Mouse (Mus musculus): ENCODE results near the gene Dgki. TPM values are rescaled to one million over a fixed set of nuclear protein-coding genes. Genes with fewer than 3 reads are reported as not detected.

Dgki gene
- total and polyA plus RNA-seq, 3 experiments: not detected

- no peak overlapping the region for H3K4me3 ChIP-seq (ENCODE audit: control insufficient read depth in 1 of 2, insufficient read depth in 1 of 2, low read depth in 2 of 2, low read length in 2 of 2)
- no peaks in the 10 kb centered on the region for H3K36me3 ChIP-seq (ENCODE audit: control insufficient read depth in 1 of 2, insufficient read depth in 2 of 2, low read length in 2 of 2)
- DNase-seq (ENCODE audit: low read depth, low spot score): no peak
- H3K9ac ChIP-seq (ENCODE audit: control insufficient read depth, low read depth, low read length, poor library complexity, severe bottlenecking): no peak overlapping the region
- no peak overlapping the region for H3K27ac ChIP-seq (ENCODE audit: control insufficient read depth, low read depth, low read length)
- no peaks in the 10 kb centered on the region for H3K4me1 ChIP-seq (ENCODE audit: control insufficient read depth in 1 of 2, insufficient read depth in 2 of 2, low read length in 2 of 2)
- no peaks in the 10 kb centered on the region for H3K9me3 ChIP-seq (replicated peaks; ENCODE audit: insufficient read depth, low read length)
- no peak for TF ChIP-seq HCFC1 (IDR thresholded peaks at IDR 0.05; ENCODE audit: low read depth, low read length)
- TF ChIP-seq ZMIZ1 (IDR thresholded peaks at IDR 0.05; ENCODE audit: low read depth, low read length): no peak
- no peak for TF ChIP-seq EP300 (IDR thresholded peaks at IDR 0.05; ENCODE audit: low read depth in 1 of 2, low read length in 2 of 2)
- no peak for TF ChIP-seq UBTF (IDR thresholded peaks at IDR 0.05; ENCODE audit: borderline replicate concordance, insufficient read depth, low read depth, low read length)
- no peaks in the 10 kb centered on the region for H3K27me3 ChIP-seq (ENCODE audit: control insufficient read depth in 1 of 2, insufficient read depth in 2 of 2, low read length in 2 of 2)
- no peaks in the 10 kb centered on the region for H3K79me2 ChIP-seq (ENCODE audit: control insufficient read depth, insufficient read depth, low read length, poor library complexity)
These were observed 235.7 kb downstream of the Dgki start for GRCm38 (mm10) chr6:37064214-37064830.

GRCm38 (mm10) chr6:37063266-37063665 lies 236.7 kb downstream of the Dgki start:
- Histone ChIP-seq H3K4me3 (ENCODE audit: control insufficient read depth in 1 of 2, insufficient read depth in 1 of 2, low read depth in 2 of 2, low read length in 2 of 2) (no peak overlapping the region), H3K36me3 (ENCODE audit: control insufficient read depth in 1 of 2, insufficient read depth in 2 of 2, low read length in 2 of 2) (no peaks in the 10 kb centered on the region), H3K4me1 (ENCODE audit: control insufficient read depth in 1 of 2, insufficient read depth in 2 of 2, low read length in 2 of 2) (no peaks in the 10 kb centered on the region), H3K27me3 (ENCODE audit: control insufficient read depth in 1 of 2, insufficient read depth in 2 of 2, low read length in 2 of 2) (no peaks in the 10 kb centered on the region), H3K9me3 (replicated peaks; ENCODE audit: insufficient read depth, low read length) (no peaks in the 10 kb centered on the region), H3K9ac (ENCODE audit: control insufficient read depth, low read depth, low read length, poor library complexity, severe bottlenecking) (no peak overlapping the region), H3K79me2 (ENCODE audit: control insufficient read depth, insufficient read depth, low read length, poor library complexity) (no peaks in the 10 kb centered on the region), H3K27ac (ENCODE audit: control insufficient read depth, low read depth, low read length) (no peak overlapping the region)
- no peak for DNase-seq (ENCODE audit: low read depth, low spot score)
- TF ChIP-seq ZC3H11A (IDR thresholded peaks at IDR 0.05; ENCODE audit: low read depth, low read length) (no peak), ZNF384 (IDR thresholded peaks at IDR 0.05; ENCODE audit: low read depth, low read length) (no peak), POLR2AphosphoS2 (IDR thresholded peaks at IDR 0.05; ENCODE audit: low read length) (no peak), KAT2A (conservative IDR thresholded peaks at IDR 0.05; ENCODE audit: low read depth, low read length) (no peak), CTCF (IDR thresholded peaks at IDR 0.05 in 2 of 3, conservative IDR thresholded peaks at IDR 0.05 in 1 of 3; ENCODE audit: control insufficient read depth in 1 of 3, insufficient read depth in 1 of 3, low read depth in 2 of 3, low read length in 3 of 3, poor library complexity in 1 of 3, severe bottlenecking in 1 of 3) (no peak), ZKSCAN1 (IDR thresholded peaks at IDR 0.05; ENCODE audit: low read depth, low read length) (no peak), BHLHE40 (IDR thresholded peaks at IDR 0.05; ENCODE audit: borderline replicate concordance, low read depth, low read length) (no peak), USF1 (IDR thresholded peaks at IDR 0.05; ENCODE audit: low read depth, low read length) (no peak), USF2 (IDR thresholded peaks at IDR 0.05; ENCODE audit: borderline replicate concordance in 1 of 2, insufficient read depth in 1 of 2, low read depth in 1 of 2, low read length in 2 of 2) (no peak), CHD2 (IDR thresholded peaks at IDR 0.05; ENCODE audit: low read length) (no peak), MAFK (IDR thresholded peaks at IDR 0.05; ENCODE audit: borderline replicate concordance, low read depth, low read length) (no peak), ELF1 (IDR thresholded peaks at IDR 0.05; ENCODE audit: low read depth, low read length) (no peak), SIN3A (IDR thresholded peaks at IDR 0.05; ENCODE audit: low read length) (no peak), POLR2AphosphoS5 (IDR thresholded peaks at IDR 0.05; ENCODE audit: borderline replicate concordance, low read depth, low read length) (no peak), GATA1 (IDR thresholded peaks at IDR 0.05; ENCODE audit: low read depth, low read length) (no peak), GABPA (IDR thresholded peaks at IDR 0.05; ENCODE audit: low read depth, low read length) (no peak), TAL1 (IDR thresholded peaks at IDR 0.05; ENCODE audit: low read length) (no peak), RCOR1 (IDR thresholded peaks at IDR 0.05; ENCODE audit: low read depth, low read length) (no peak)
